Mouse (Mus musculus): Measurements from ENCODE around the gene Pm20d2. TPM values are rescaled to one million over a fixed set of nuclear protein-coding genes. Genes with fewer than 3 reads are reported as not detected.

Pm20d2 gene
- polyA plus RNA-seq (2014; fragmentation: Illumina TruSeq; extraction: RNeasy Lipid Tissue Mini Kit (QIAGEN cat#74804); ENCODE audit: low read depth, low replicate concordance), result 2.1 TPM

GRCm38 (mm10) chr4:33189735-33190036 lies at the start of gene Pm20d2:
Pm20d2 (minus strand) TSS chr4:33189737.

GRCm38 (mm10) chr4:33208881-33209841 lies 19.6 kb upstream of the Pm20d2 start, which contains the start of gene Srsf12:
Srsf12 (plus strand) TSS chr4:33208991.

GRCm38 (mm10) chr4:33132221-33132620 lies 57.3 kb downstream of the Pm20d2 start, which contains the start of gene Gabrr1:
Gabrr1 (plus strand) TSS chr4:33132521.

Other genes starting within 250 kb of the Pm20d2 start
- gene Ankrd6, start 238.9 kb downstream of the Pm20d2 start, polyA plus RNA-seq (2014; fragmentation: Illumina TruSeq; extraction: RNeasy Lipid Tissue Mini Kit (QIAGEN cat#74804); ENCODE audit: low read depth, low replicate concordance), result 0.08 TPM
- 1.5 TPM for gene Rragd, start 206.7 kb downstream of the Pm20d2 start, polyA plus RNA-seq (2014; fragmentation: Illumina TruSeq; extraction: RNeasy Lipid Tissue Mini Kit (QIAGEN cat#74804); ENCODE audit: low read depth, low replicate concordance)
- gene Ube2j1, start 158.3 kb downstream of the Pm20d2 start, polyA plus RNA-seq (2014; fragmentation: Illumina TruSeq; extraction: RNeasy Lipid Tissue Mini Kit (QIAGEN cat#74804); ENCODE audit: low read depth, low replicate concordance), result 38.1 TPM
- not detected for gene Gabrr2, start 126.7 kb downstream of the Pm20d2 start, polyA plus RNA-seq (2014; fragmentation: Illumina TruSeq; extraction: RNeasy Lipid Tissue Mini Kit (QIAGEN cat#74804); ENCODE audit: low read depth, low replicate concordance)
- gene Gabrr1, start 57.2 kb downstream of the Pm20d2 start, polyA plus RNA-seq (2014; fragmentation: Illumina TruSeq; extraction: RNeasy Lipid Tissue Mini Kit (QIAGEN cat#74804); ENCODE audit: low read depth, low replicate concordance), result not detected
- not detected for gene Srsf12, start 19.3 kb upstream of the Pm20d2 start, polyA plus RNA-seq (2014; fragmentation: Illumina TruSeq; extraction: RNeasy Lipid Tissue Mini Kit (QIAGEN cat#74804); ENCODE audit: low read depth, low replicate concordance)
- 252 TPM for gene Pnrc1, start 100.4 kb upstream of the Pm20d2 start, polyA plus RNA-seq (2014; fragmentation: Illumina TruSeq; extraction: RNeasy Lipid Tissue Mini Kit (QIAGEN cat#74804); ENCODE audit: low read depth, low replicate concordance)
- 15.8 TPM for gene Rngtt, start 120.6 kb upstream of the Pm20d2 start, polyA plus RNA-seq (2014; fragmentation: Illumina TruSeq; extraction: RNeasy Lipid Tissue Mini Kit (QIAGEN cat#74804); ENCODE audit: low read depth, low replicate concordance)

Data from liver, adult 10 weeks (tissue).